Mouse (Mus musculus) kidney, postnatal 4 days (tissue): ENCODE measurements around the gene Pparg.

ENCODE experiments used
- DNase-seq, 2 experiments: peaks; one replicate each; pipeline ENCODE4 v3.0.0; 2021; ENCODE audit warnings: mixed read lengths in 2 of 2

Gene Pparg

GRCm38 (mm10) chr6:115465876-115466275 is 105.1 kb downstream of the Pparg start:
- no peak for DNase-seq

DNA sequence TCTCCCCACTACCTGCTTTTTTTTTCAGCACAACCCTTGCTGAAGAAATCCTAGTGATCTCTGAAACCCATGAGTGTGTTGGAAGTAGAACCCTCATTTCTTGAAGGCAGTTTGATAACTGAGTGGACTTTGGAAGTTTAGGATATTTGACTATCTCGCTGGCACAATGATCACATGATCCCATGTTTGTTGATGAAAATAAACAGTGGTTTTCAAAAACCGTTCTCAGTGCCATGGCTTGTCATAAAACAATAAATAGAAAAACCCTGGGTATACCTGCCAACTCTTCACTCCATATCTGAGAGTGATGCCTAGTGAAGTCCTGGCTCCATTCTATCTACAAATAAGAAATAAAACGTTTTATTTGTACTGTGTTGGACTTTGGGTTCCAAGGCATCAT is 105.8 kb downstream of the Pparg start:
- no peak for DNase-seq

- no peak for DNase-seq
These were observed 109.2 kb downstream of the Pparg start for GRCm38 (mm10) chr6:115469666-115470581.

GRCm38 (mm10) chr6:115471956-115472355 is 111.2 kb downstream of the Pparg start:
- DNase-seq = no peak

- peak in 1 of 2 experiments; percentile 28 for DNase-seq
These were observed 116.4 kb downstream of the Pparg start for GRCm38 (mm10) chr6:115477081-115477695.

GRCm38 (mm10) chr6:115479963-115480321 is 119.2 kb downstream of the Pparg start:
- DNase-seq = no peak

DNA sequence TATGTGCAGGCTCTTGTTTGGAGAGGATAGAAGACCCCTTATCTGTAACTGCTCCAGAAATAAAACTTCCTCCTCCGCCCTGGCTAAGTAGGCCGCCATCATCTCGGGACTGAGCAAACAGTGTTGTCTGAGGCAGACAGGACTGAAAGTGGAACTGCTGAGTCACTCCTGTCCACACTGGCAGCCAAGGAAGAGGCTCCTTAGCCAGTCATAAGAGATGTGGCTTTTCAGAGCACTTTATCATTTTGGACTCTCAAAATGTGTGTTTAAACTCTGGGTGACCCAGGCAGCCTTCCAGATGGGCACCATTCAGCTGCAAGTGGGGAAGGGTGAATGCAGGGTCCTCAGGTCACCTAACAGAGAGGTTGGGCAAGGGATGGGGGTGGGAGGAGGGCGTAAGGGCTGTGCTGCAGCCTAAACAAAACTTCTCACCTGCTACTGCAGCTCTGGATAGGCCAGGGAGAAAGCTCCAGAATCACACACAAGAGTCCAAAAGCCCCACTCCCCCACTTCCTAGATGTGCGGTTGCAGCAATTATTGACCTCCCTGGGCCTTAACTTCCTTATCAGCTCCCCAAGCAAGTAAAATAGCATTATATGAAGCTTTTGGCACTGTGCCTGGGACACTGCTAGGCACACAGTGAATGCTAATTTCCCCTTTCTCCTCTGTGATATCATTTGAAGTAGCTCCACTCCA is 119.7 kb downstream of the Pparg start:
- peak; percentile 34 to 55 for DNase-seq

- DNase-seq = no peak
These were observed 120.2 kb downstream of the Pparg start for GRCm38 (mm10) chr6:115481018-115481354.

DNA sequence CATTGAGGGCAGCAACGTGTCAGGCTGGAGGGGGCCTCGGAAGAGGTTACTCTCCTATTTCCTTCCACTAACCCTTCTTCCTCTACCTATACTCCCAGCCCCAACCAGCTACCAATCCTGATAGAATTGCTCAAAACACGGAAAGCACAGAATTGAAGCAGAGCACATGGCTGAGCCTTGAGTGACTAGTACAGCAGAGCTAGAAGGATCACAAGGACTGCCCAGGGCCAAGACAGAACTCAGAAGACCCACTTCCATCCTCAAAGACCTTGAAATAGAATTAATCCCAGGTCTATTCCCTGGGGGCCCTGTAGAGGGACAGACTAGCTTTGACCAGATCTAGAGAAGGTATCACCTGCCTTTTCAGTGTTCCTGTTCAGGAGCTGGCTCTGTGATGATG is 120.9 kb downstream of the Pparg start:
- no peak for DNase-seq

GRCm38 (mm10) chr6:115485635-115486034 is 124.9 kb downstream of the Pparg start:
- peak; percentile 39 to 45 for DNase-seq

GRCm38 (mm10) chr6:115489831-115490230 is 129.1 kb downstream of the Pparg start:
- no peak for DNase-seq

DNA sequence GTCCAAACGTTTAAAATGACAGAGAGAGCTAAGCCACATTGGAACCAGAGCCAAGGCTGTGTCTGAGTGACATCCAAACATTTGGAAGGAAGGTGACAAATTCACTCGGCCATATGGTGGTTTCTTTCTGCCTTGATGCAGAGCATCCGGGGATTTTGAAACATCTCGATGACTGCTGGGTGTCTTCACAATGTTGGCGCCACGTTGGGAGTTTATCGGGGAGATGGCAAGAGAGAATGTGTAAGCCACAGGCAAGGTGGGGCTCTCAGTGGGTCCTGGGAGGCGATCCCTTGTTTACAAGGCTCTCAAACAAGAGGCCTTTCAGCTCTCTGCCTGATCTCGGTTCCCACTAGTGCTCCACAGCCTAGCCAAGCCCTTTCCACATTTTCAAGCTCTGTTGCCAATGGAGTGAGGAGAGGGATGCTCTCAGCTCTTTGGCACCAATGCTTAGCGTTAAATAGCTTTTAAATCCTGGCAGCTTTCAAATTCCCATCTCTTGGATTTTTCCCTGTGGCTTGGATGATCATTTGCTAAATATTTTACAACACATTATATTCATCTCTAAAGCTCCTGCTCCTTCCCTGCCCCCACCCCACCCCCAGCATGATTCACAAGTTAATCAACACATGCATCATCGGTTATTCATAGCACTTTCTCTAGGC is 132.3 kb downstream of the Pparg start:
- DNase-seq = no peak

DNA sequence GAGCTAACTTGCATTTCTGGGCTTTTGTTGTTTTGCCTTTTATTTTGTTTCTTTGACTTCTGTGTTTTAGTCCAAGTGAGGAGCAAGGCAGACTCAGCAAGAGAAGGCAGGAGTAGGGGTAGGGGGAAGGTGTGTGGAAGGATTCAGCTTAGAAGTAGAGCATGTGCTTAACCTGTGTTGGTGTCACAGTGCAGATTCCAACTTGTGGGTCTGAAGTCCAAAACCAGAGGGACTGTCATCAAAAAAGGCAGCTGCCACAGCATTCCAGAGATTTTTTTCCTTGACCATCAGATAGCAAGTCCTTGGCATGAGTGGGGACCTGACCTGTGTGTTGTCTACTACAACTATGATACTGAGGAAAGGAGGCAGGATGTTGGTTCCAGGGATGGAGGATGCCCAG is 133.1 kb downstream of the Pparg start:
- DNase-seq = no peak

DNA sequence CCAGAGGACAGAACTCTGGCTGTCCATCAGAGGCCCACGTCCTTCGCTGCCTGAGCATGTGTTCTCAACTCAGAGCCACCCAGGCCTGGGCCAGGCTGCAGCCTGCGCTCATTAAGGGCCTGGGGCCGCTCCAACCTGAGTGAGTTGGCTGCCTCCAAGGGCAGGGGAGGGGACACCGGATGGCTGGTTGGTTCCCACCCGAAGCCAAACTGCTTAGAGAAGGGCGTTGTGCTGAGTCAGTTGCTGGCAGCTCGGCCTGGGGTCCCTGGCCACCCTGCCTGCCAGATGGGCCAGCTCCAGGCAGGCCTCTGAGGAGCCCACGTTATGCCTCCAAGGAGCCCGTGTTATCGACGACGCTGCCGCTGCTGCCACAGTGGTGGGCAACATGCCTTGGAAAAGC is 138.8 kb downstream of the Pparg start:
- no peak for DNase-seq

GRCm38 (mm10) chr6:115500234-115500633 is 139.5 kb downstream of the Pparg start:
- DNase-seq = no peak

GRCm38 (mm10) chr6:115501131-115501530 is 140.4 kb downstream of the Pparg start:
- no peak for DNase-seq

DNA sequence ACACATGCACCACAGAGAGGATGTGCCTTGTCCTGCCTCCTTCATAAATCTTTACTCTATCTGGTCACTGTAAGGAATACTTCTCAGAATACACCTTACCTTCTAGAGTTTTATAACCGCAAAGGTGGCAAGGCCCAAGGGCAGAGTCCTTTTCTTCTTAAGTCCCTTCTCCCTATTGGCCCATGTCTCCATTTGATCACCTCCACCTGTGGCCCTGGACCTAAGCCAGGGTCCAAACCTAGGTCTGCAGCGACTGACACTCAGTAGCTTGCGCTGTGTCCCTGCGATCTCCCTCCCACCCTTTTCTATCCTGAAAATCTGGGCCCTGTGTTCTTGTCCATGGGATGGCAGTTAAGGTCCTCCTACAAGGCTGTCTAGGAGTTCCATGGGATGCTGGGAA is 142.3 kb downstream of the Pparg start:
- no peak for DNase-seq

DNA sequence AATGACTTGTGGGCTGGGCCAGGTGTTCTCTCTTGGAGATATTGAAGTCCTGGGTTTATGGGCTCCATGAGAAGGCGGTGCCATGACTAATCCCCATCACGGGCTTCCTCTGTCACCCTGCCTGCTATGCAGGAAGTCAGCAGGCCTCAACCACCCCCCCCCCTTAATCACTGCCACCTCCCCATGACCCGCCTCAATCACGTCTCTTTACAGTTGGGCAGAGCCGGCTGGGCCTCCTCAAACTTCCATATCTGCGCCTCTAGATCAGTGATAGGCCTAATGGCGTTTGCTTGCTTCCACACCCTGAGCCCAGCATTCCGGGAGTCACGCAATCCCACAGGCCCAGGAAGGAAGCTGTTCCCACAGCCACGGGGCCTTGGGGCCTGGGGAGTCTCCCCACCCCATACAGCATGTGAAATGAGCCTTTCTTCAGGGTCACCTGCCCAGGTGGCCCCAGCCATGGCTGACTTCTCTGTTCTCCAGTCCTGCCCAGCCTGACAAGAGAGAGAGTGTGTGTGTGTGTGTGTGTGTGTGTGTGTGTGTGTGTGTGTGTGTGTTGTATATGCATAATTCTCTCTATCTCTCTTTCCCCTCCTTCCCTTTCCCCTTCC is 142.9 kb downstream of the Pparg start:
- DNase-seq = peak in 1 of 2 experiments; percentile 26

- no peak for DNase-seq
These were observed 143.4 kb downstream of the Pparg start for GRCm38 (mm10) chr6:115504160-115504558.

- no peak for DNase-seq
These were observed 144.2 kb downstream of the Pparg start for GRCm38 (mm10) chr6:115504915-115505314.

GRCm38 (mm10) chr6:115506425-115506824 is 145.7 kb downstream of the Pparg start:
- no peak for DNase-seq

GRCm38 (mm10) chr6:115511447-115511846 is 150.7 kb downstream of the Pparg start:
- DNase-seq = no peak

GRCm38 (mm10) chr6:115513207-115513606 is 152.5 kb downstream of the Pparg start:
- no peak for DNase-seq
